Mouse (Mus musculus): Measurements from ENCODE around the gene Cutal. TPM values are rescaled to one million over a fixed set of nuclear protein-coding genes. Genes with fewer than 3 reads are reported as not detected.

Cutal gene
- 2.4 TPM for polyA plus RNA-seq (2014; fragmentation: Illumina TruSeq; extraction: RNeasy Lipid Tissue Mini Kit (QIAGEN cat#74804))

GRCm38 (mm10) chr2:34874271-34874670, at the start of gene Cutal:
Gene Cutal (plus strand): TSS chr2:34874396.

GRCm38 (mm10) chr2:34825827-34826459, 48.3 kb upstream of the Cutal start, which contains the start of gene Fbxw2:
Gene Fbxw2 (minus strand): TSS chr2:34826311.

GRCm38 (mm10) chr2:34832766-34833457, 41.3 kb upstream of the Cutal start, which contains the start of gene Gm34653:
Gene Gm34653 (plus strand): TSS chr2:34833007.

GRCm38 (mm10) chr2:34874816-34875345, 685 bp downstream of the Cutal start, which contains the start of gene Psmd5:
Gene Psmd5 (minus strand): TSS chr2:34874968.

GRCm38 (mm10) chr2:34913218-34914068, 39.2 kb downstream of the Cutal start, which contains the start of gene Phf19:
Gene Phf19 (minus strand): TSS chr2:34914026.

Other genes with a start within 250 kb of the Cutal start
- 67.2 TPM for gene Gapvd1, start 119.2 kb upstream of the Cutal start, polyA plus RNA-seq (2014; fragmentation: Illumina TruSeq; extraction: RNeasy Lipid Tissue Mini Kit (QIAGEN cat#74804))
- gene Hspa5, start 102.4 kb upstream of the Cutal start, polyA plus RNA-seq (2014; fragmentation: Illumina TruSeq; extraction: RNeasy Lipid Tissue Mini Kit (QIAGEN cat#74804)): 2,007 TPM
- gene Rabepk, start 74.5 kb upstream of the Cutal start, polyA plus RNA-seq (2014; fragmentation: Illumina TruSeq; extraction: RNeasy Lipid Tissue Mini Kit (QIAGEN cat#74804)): 7.7 TPM
- gene Fbxw2, start 48.1 kb upstream of the Cutal start, polyA plus RNA-seq (2014; fragmentation: Illumina TruSeq; extraction: RNeasy Lipid Tissue Mini Kit (QIAGEN cat#74804)): 119 TPM
- gene Gm34653, start 41.4 kb upstream of the Cutal start, polyA plus RNA-seq (2014; fragmentation: Illumina TruSeq; extraction: RNeasy Lipid Tissue Mini Kit (QIAGEN cat#74804)): not detected
- 49.0 TPM for gene Psmd5, start 572 bp downstream of the Cutal start, polyA plus RNA-seq (2014; fragmentation: Illumina TruSeq; extraction: RNeasy Lipid Tissue Mini Kit (QIAGEN cat#74804))
- 0.11 TPM for gene Phf19, start 39.6 kb downstream of the Cutal start, polyA plus RNA-seq (2014; fragmentation: Illumina TruSeq; extraction: RNeasy Lipid Tissue Mini Kit (QIAGEN cat#74804))
- gene Traf1, start 87.4 kb downstream of the Cutal start, polyA plus RNA-seq (2014; fragmentation: Illumina TruSeq; extraction: RNeasy Lipid Tissue Mini Kit (QIAGEN cat#74804)): 0.46 TPM
- gene Hc, start 187.0 kb downstream of the Cutal start, polyA plus RNA-seq (2014; fragmentation: Illumina TruSeq; extraction: RNeasy Lipid Tissue Mini Kit (QIAGEN cat#74804)): 2.6 TPM
- 0.68 TPM for gene AI182371, start 227.1 kb downstream of the Cutal start, polyA plus RNA-seq (2014; fragmentation: Illumina TruSeq; extraction: RNeasy Lipid Tissue Mini Kit (QIAGEN cat#74804))
- 35.7 TPM for gene Cntrl, start 235.1 kb downstream of the Cutal start, polyA plus RNA-seq (2014; fragmentation: Illumina TruSeq; extraction: RNeasy Lipid Tissue Mini Kit (QIAGEN cat#74804))

Data from ovary, adult 10 weeks (tissue).